Mouse (Mus musculus) brain, embryonic 18.5 days (tissue): ENCODE measurements around the gene Ciao1.
"Not testable (repeated sequence)": the region's sequence is repeated elsewhere in the genome, so short reads cannot be mapped to it uniquely, and the experiment has no call there.

ENCODE experiments used
- DNase-seq: peaks from one replicate; pipeline ENCODE4 v3.0.0-alpha.2; 2012; ENCODE audit warnings: low read depth, low spot score

Ciao1 gene

DNA sequence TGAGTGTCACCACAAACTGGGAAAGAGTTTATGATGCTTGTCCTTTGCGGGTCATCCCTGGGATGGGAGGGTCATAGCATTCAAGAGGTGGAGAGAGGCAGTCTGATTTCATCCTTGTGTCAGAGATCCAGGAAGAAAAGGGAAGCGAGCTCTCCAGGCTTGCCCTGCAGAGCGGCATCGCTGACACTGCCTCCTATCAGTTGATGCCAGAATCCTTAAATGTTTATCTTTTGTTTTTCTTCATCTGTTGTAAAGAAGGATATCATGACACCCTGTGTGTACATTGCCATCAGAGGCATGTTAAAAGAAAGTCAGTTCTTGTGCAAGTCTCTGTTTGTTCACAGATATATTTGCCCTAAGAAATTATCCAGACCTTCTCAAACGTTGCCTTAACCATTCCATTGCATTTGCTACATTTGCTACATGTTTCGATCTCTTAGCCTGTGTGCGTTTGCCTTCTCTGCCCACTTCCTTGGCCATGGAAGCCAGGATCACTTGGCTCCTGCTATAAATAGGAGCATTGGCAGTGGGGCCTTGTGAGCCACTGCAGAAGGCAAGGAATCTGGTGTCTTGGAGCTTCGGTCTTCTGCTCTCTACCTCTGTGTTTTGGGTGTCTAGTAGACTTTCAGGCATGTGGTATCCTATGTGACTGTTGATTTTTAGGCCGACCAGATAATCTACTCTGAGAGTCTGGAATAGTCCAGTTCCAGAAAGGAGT is 2.8 kb upstream of the Ciao1 start:
- no peak for DNase-seq

DNA sequence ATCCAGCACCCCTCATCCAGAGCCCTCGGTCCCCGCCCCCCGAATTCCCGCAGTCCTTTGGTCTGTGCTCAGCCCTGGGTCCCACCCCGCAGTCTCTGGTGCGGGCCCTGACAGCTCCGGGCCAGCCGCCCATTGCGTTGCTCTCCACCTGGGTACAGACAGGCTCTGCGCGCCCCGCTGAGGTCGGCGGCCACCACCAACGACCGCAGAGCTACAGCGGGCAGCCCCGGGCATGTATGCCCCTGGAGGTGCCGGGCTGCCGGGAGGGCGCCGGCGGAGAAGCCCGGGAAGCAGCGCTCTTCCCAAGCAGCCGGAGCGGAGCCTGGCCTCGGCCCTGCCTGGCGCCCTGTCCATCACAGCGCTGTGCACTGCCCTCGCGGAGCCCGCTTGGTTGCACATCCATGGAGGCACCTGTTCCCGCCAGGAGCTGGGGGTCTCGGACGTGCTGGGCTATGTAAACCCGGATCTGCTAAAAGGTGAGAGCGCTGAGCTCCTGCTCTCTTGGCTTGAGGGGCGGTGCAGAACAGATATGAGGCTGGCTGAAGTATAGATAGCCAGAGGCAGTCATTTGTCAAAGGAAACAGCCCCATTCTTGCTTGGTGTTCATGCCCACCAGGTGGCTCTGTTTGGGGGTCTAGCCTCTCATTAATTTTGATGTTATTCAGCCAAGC is 853 bp upstream of the Ciao1 start:
- no peak for DNase-seq

DNA sequence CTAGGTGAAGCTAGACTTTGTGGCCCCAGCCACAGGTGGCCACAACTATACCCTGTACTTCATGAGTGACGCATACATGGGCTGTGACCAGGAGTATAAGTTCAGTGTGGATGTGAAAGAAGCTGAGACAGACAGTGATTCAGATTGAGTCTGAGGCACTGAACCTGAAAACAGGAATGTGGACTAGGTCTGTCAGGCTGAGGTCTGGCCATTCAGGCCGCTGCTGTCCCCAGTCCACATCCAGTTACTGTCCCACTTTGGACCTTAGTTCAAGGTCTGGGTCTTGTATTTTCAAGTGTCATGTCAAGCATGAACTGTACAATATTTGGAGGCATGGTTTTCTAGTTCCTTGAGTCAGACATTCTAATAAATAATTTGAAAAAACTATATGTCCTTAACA is 7.6 kb downstream of the Ciao1 start:
- no peak for DNase-seq

DNA sequence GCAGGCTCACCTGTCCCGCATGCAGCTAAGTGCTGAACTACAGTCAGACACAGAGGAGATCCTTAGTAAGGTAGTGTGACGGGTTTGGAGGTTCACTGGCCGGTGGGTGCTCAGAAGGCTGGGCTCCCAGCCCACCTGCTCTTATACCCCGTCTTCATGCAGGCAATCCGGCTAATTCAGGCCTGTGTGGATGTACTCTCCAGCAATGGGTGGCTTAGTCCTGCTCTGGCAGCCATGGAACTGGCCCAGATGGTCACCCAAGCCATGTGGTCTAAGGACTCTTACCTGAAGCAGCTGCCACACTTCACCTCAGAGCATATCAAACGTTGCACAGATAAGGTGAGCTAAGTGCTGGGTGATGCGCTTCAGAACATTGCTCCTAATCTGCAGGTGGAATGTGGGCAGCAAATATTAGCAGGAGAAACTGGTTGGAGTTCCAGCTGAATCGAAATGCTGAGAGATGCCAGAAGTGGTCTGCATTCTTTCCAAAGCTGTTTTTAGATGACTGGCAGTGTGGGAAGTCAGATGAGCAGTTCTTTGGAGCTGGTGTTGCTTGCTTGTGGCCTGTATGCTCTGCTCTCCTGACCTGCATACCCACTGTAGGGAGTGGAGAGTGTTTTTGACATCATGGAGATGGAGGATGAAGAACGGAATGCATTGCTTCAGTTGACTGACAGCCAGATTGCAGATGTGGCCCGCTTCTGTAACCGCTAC is 9.6 kb downstream of the Ciao1 start:
- DNase-seq = no peak

DNA sequence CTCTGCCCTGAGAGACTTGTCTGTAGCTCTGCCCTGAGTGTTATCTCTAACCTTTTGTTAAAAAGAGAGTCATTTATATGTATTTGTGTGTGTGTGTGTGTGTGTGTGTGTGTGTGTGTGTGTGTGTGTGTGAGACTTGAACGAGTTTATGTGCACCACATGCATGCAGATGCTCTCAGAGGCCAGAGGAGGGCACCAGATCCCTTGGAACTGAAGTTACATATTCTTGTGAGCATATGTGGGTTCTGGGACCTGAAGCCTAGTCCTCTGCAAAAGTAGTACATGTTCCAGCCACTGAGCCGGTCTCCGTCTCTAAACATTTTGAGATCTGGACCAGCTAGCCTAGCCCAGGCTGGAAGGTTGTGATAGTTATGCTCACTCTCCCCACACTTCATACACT is 22.4 kb downstream of the Ciao1 start:
- no peak for DNase-seq

DNA sequence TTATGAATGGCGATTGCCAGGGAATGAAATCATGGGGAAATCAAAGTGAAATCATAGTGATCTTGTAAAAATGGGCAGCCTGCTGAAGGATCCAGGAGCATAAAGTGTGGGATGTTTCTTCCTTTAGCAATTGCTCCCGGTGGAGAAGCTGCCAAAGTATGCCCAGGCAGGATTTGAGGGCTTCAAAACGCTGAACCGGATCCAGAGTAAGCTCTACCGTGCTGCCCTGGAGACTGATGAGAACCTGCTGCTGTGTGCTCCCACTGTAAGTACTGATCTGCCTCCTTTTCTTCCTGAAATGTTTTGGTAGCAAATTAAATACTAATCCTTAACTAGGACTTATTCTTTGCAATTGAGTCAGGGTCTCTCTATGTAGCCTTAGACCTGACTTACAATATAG is 29.9 kb downstream of the Ciao1 start:
- no peak for DNase-seq

DNA sequence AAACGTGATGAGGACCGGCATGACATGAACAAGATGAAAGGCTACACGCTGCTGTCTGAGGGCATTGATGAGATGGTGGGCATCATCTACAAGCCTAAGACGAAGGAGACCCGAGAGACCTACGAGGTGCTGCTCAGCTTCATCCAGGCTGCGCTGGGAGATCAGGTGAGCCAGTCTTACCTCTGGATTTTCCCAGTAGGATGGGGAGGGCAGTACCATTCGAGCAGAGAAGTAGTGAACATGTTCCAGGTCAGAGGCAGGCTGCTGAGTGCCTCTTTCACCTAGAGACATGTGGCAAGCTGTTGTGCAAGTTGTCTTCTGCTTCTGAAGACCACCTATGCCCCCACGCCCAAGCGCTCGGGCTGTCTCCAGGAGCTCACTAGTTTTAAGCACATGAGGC is 36.9 kb downstream of the Ciao1 start:
- DNase-seq = no peak

DNA sequence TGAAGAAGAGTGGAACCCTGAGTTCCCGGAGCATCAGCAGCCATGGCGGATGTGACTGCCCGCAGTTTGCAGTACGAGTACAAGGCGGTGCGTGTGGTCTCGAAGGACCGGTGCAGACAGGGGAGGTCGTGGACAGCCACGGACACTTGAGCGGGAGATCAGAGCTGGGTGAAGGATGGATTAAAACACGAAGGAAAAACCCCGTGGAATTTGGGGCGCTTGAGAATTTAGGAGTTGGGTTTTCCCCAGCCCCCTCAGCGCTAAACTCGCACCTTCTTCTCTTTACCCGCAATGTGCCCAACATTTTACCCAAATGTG is 39.2 kb downstream of the Ciao1 start:
- DNase-seq = no peak

DNA sequence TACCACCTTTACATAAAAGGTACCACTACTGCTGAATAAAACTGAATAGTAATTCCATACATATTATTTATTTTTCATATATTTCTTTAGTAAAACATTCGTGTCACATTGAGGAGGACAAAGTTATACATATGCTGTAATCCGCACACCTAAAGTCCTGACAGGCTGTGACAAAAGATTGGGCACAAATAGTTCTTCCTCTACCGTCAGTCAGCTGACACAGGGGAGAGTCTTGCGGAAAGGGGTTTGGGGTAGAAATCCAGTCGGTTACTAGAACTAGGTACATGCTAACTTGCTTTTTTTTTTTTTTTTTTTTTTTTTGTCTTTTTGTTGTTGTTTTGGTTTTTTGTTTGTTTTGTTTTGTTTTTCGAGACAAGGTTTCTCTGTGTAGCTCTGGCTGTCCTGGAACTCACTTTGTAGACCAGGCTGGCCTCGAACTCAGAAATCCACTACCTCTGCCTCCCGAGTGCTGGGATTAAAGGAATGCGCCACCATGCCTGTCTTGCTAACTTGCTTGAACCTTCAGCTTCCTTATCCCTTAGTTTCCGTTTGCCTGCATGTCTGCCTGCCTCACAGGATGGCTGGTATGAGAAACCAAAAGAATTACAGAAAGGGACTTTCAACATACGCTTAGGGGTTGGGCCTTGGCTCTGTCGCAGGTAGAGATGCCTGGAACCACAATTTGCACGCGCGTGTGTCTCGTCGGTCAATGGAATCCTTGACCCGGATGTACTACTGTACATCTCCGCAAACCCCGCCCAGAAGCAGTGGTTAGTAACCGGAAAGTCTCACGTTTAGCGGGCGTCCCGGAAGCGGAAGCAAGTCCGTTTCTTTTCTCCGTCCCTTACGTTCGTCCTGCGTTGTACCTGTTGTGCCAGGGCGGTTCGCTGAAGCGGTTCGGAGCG is 39.8 kb downstream of the Ciao1 start, which contains the start of the genes 1810024B03Rik and Snrnp200:
1810024B03Rik (minus strand) TSS at position 734 of the 905 bp plus-strand sequence.
Snrnp200 (plus strand) TSS at position 840 of the 905 bp plus-strand sequence.
- peak; percentile 95 for DNase-seq

DNA sequence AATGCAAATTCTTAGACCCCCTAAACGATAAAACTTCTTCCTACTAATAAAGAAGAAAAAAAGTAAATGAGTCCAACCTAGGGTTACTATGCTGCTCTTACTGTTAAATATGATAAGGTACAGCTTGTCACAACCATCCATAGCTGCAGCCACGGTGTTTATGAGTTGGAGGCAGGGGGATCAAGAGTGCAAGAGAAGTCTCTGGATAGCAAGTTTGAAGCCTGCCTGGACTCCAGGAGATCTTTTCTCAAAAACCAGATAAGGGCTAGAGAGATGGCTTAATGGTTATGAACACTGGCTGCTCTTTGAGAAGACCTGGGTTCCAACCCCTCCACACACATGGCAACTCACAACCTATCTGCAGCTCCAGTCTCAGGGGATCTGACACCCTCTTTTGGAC is 40.7 kb downstream of the Ciao1 start:
- no peak for DNase-seq

DNA sequence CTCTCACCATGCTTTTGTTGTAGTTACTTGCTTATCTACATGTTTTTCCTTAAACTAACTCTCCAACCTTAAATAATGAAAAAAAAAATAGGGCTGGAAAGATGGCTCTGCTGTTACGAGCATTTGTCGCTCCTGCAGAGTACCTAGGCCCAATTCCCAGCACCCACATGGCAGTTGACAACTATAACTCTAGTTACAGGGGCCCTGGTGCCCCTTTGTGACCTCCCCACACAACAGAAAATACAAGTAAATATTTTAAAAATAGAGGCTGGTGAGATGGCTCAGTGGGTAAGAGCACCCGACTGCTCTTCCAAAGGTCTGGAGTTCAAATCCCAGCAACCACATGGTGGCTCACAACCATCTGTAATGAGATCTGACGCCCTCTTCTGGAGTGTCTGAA is 41.7 kb downstream of the Ciao1 start:
- not testable (repeated sequence) for DNase-seq

DNA sequence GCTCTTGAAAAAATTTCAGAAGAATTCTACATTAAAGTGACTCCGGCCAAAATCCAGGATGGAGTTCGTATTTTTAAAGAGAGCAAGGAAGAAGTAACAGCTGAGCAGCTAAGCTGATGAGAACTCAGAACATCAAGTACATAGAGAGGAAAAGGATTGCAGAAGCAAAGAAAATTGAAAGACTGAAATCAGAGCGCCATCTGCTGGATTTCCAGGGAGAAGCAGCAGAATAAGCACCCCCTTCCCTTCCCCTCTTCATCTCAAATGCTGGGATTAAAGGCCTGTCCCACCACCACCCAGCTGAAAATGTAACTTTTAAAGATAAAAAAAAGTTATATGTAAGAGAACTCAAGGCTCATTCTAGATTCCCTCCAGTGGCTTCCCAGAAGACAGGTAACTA is 42.7 kb downstream of the Ciao1 start:
- DNase-seq = peak; percentile 16
